Mouse (Mus musculus) erythroblast, embryonic 14.5 days (primary cell): ENCODE measurements at regions not wholly inside any gene's neighbourhood (a gene's known extent, or its start where the extent isn't known, plus 50 kb on each side); places are given as distances from the start of the nearest gene placed in this dataset.

Experiments used
- GATA1 ChIP-seq: IDR thresholded peaks from 2 replicates; pipeline ENCODE4 v1.6.1; 2012; ENCODE audit warnings: low read length, inconsistent platforms, mixed read lengths
- TAL1 ChIP-seq: IDR thresholded peaks from 3 replicates; pipeline ENCODE4 v1.6.1; 2012; ENCODE audit warnings: low read length, inconsistent platforms, mixed read lengths

GRCm38 (mm10) chr3:144119076-144119475, 85.9 kb downstream of the Lmo4 start:
- TF ChIP-seq TAL1 (no peak), GATA1 (no peak)
